Mouse (Mus musculus): Measurements from ENCODE around the gene Agap1. TPM values are rescaled to one million over a fixed set of nuclear protein-coding genes. Genes with fewer than 3 reads are reported as not detected.

The Agap1 gene
- polyA plus RNA-seq, 1 experiment = 12.1 TPM

GRCm38 (mm10) chr1:89465417-89466002, 10.9 kb downstream of the Agap1 start:
- 76% methylated on average over 5 of the region's 5 CpGs for WGBS
- TF ChIP-seq POLR2A (IDR thresholded peaks at IDR 0.05; ENCODE audit: borderline replicate concordance, control insufficient read depth, low read depth, low read length) (no peak), CTCF (IDR thresholded peaks at IDR 0.05; ENCODE audit: control insufficient read depth, insufficient read depth, low read length) (no peak)
- no peaks in the 10 kb centered on the region for H3K4me1 ChIP-seq (ENCODE audit: control insufficient read depth, insufficient read depth, low read length)
- no peak overlapping the region for H3K4me3 ChIP-seq (replicated peaks; ENCODE audit: control insufficient read depth, low read depth, low read length)
- no peak overlapping the region for H3K27ac ChIP-seq (ENCODE audit: control insufficient read depth, insufficient read depth, low read depth, low read length, poor library complexity)

- Histone ChIP-seq H3K4me3 (replicated peaks; ENCODE audit: control insufficient read depth, low read depth, low read length) (no peak overlapping the region), H3K27ac (ENCODE audit: control insufficient read depth, insufficient read depth, low read depth, low read length, poor library complexity) (no peak overlapping the region), H3K4me1 (ENCODE audit: control insufficient read depth, insufficient read depth, low read length) (no peaks in the 10 kb centered on the region)
- 62% methylated on average over 6 of the region's 6 CpGs for WGBS
- TF ChIP-seq CTCF (IDR thresholded peaks at IDR 0.05; ENCODE audit: control insufficient read depth, insufficient read depth, low read length) (no peak), POLR2A (IDR thresholded peaks at IDR 0.05; ENCODE audit: borderline replicate concordance, control insufficient read depth, low read depth, low read length) (no peak)
These were observed 12.9 kb downstream of the Agap1 start for GRCm38 (mm10) chr1:89467321-89468069.

GRCm38 (mm10) chr1:89468141-89468540, 13.5 kb downstream of the Agap1 start:
- no peak overlapping the region for H3K27ac ChIP-seq (ENCODE audit: control insufficient read depth, insufficient read depth, low read depth, low read length, poor library complexity)
- TF ChIP-seq CTCF (IDR thresholded peaks at IDR 0.05; ENCODE audit: control insufficient read depth, insufficient read depth, low read length) (no peak), POLR2A (IDR thresholded peaks at IDR 0.05; ENCODE audit: borderline replicate concordance, control insufficient read depth, low read depth, low read length) (no peak)

GRCm38 (mm10) chr1:89471430-89471829, 16.8 kb downstream of the Agap1 start:
- 89% methylated on average over 4 of the region's 4 CpGs for WGBS
- Histone ChIP-seq H3K4me1 (ENCODE audit: control insufficient read depth, insufficient read depth, low read length) (no peaks in the 10 kb centered on the region), H3K27ac (ENCODE audit: control insufficient read depth, insufficient read depth, low read depth, low read length, poor library complexity) (no peak overlapping the region), H3K4me3 (replicated peaks; ENCODE audit: control insufficient read depth, low read depth, low read length) (no peak overlapping the region)
- TF ChIP-seq POLR2A (IDR thresholded peaks at IDR 0.05; ENCODE audit: borderline replicate concordance, control insufficient read depth, low read depth, low read length) (no peak), CTCF (IDR thresholded peaks at IDR 0.05; ENCODE audit: control insufficient read depth, insufficient read depth, low read length) (no peak)

More at GRCm38 (mm10) chr1:89468141-89468540, 13.5 kb downstream of the Agap1 start:
- H3K4me3 ChIP-seq (replicated peaks; ENCODE audit: control insufficient read depth, low read depth, low read length) = no peak overlapping the region
- 76% methylated on average over 3 of the region's 3 CpGs for WGBS
- H3K4me1 ChIP-seq (ENCODE audit: control insufficient read depth, insufficient read depth, low read length) = no peaks in the 10 kb centered on the region

GRCm38 (mm10) chr1:89471891-89472290, 17.3 kb downstream of the Agap1 start:
- no peak overlapping the region for H3K27ac ChIP-seq (ENCODE audit: control insufficient read depth, insufficient read depth, low read depth, low read length, poor library complexity)
- TF ChIP-seq CTCF (IDR thresholded peaks at IDR 0.05; ENCODE audit: control insufficient read depth, insufficient read depth, low read length) (no peak), POLR2A (IDR thresholded peaks at IDR 0.05; ENCODE audit: borderline replicate concordance, control insufficient read depth, low read depth, low read length) (no peak)
- WGBS = 90% methylated on average over 9 of the region's 9 CpGs
- H3K4me3 ChIP-seq (replicated peaks; ENCODE audit: control insufficient read depth, low read depth, low read length) = no peak overlapping the region
- H3K4me1 ChIP-seq (ENCODE audit: control insufficient read depth, insufficient read depth, low read length) = no peaks in the 10 kb centered on the region

- H3K4me3 ChIP-seq (replicated peaks; ENCODE audit: control insufficient read depth, low read depth, low read length) = no peak overlapping the region
- no peak overlapping the region for H3K27ac ChIP-seq (ENCODE audit: control insufficient read depth, insufficient read depth, low read depth, low read length, poor library complexity)
- WGBS = 84% methylated on average over 5 of the region's 5 CpGs
- TF ChIP-seq POLR2A (IDR thresholded peaks at IDR 0.05; ENCODE audit: borderline replicate concordance, control insufficient read depth, low read depth, low read length) (no peak), CTCF (IDR thresholded peaks at IDR 0.05; ENCODE audit: control insufficient read depth, insufficient read depth, low read length) (no peak)
- H3K4me1 ChIP-seq (ENCODE audit: control insufficient read depth, insufficient read depth, low read length) = no peaks in the 10 kb centered on the region
These were observed 19.3 kb downstream of the Agap1 start for GRCm38 (mm10) chr1:89473946-89474345.

- no peak overlapping the region for H3K27ac ChIP-seq (ENCODE audit: control insufficient read depth, insufficient read depth, low read depth, low read length, poor library complexity)
- 75% methylated on average over 9 of the region's 9 CpGs for WGBS
- no peaks in the 10 kb centered on the region for H3K4me1 ChIP-seq (ENCODE audit: control insufficient read depth, insufficient read depth, low read length)
- TF ChIP-seq POLR2A (IDR thresholded peaks at IDR 0.05; ENCODE audit: borderline replicate concordance, control insufficient read depth, low read depth, low read length) = no peak
- TF ChIP-seq CTCF (IDR thresholded peaks at IDR 0.05; ENCODE audit: control insufficient read depth, insufficient read depth, low read length) = no peak
- no peak overlapping the region for H3K4me3 ChIP-seq (replicated peaks; ENCODE audit: control insufficient read depth, low read depth, low read length)
These were observed 20.2 kb downstream of the Agap1 start for GRCm38 (mm10) chr1:89474853-89475252.

- 85% methylated on average over 5 of the region's 5 CpGs for WGBS
- no peak for TF ChIP-seq POLR2A (IDR thresholded peaks at IDR 0.05; ENCODE audit: borderline replicate concordance, control insufficient read depth, low read depth, low read length)
- TF ChIP-seq CTCF (IDR thresholded peaks at IDR 0.05; ENCODE audit: control insufficient read depth, insufficient read depth, low read length) = no peak
- no peak overlapping the region for H3K4me3 ChIP-seq (replicated peaks; ENCODE audit: control insufficient read depth, low read depth, low read length)
- no peaks in the 10 kb centered on the region for H3K4me1 ChIP-seq (ENCODE audit: control insufficient read depth, insufficient read depth, low read length)
- no peak overlapping the region for H3K27ac ChIP-seq (ENCODE audit: control insufficient read depth, insufficient read depth, low read depth, low read length, poor library complexity)
These were observed 22.4 kb downstream of the Agap1 start for GRCm38 (mm10) chr1:89477033-89477432.

All from bone marrow, adult 2 months (tissue).